Mouse (Mus musculus): ENCODE results near the gene Ctsm. TPM values are rescaled to one million over a fixed set of nuclear protein-coding genes. Genes with fewer than 3 reads are reported as not detected.
"Not testable (repeated sequence)": the region's sequence is repeated elsewhere in the genome, so short reads cannot be mapped to it uniquely, and the experiment has no call there.

The Ctsm gene
- not detected in 2 replicates for polyA plus RNA-seq (2016; fragmentation: Nextera tagmentation; extraction: Ambion mirVana)

DNA sequence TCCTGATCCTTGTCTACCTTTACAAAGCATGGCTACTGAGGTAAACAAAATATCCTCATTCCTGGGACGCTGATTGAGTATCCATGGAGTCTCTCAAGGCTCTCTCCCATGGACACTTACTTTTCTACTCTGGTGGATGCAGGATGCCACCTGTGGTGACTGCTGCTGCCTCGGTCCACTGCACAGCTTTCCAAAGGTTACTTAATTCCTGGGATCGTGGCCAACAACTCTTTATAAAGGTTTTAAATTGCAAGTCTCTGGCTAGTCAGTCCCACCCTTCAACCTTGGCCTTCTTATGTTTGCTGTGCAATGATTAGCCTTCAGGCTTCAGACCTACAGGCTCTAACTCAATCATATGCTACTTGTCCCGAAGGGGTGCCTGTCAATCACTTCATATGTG, at the start of gene Ctsm:
Ctsm (minus strand) TSS at position 209 of the 400 bp plus-strand sequence.
- no peak for ATAC-seq (ENCODE audit: insufficient number of reproducible peaks, insufficient read depth, low FRiP score, low TSS enrichment, low read depth)
- peaks cover 44% of the 10 kb centered on the region for H3K9me3 ChIP-seq
- H3K4me1 ChIP-seq (replicated peaks) = no peaks in the 10 kb centered on the region
- H3K4me3 ChIP-seq (replicated peaks) = no peak within 1 kb of the TSS
- H3K27ac ChIP-seq = no peak within 1 kb of the TSS
- no peaks in the 10 kb centered on the region for H3K36me3 ChIP-seq
- no peak within 1 kb of the TSS for H3K4me2 ChIP-seq
- WGBS = 76% methylated on average over 4 of the region's 4 CpGs
- H3K27me3 ChIP-seq = no peaks in the 10 kb centered on the region
- H3K9ac ChIP-seq (replicated peaks) = no peak within 1 kb of the TSS

DNA sequence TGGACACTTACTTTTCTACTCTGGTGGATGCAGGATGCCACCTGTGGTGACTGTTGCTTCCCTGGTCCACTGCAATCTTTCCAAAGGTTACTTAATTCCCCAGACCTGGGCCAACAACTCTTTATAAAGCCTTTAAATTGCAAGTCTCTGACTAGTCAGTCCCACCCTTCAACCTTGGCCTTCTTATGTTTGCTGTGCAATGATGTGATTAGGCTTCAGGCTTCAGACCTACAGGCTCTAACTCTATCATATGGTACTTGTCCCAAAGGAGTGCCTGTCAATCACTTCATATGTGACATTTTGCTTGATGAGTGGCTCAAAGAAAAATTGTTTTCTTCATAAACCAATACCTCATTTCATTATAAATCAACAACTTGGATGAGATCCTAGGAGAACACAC, 28.4 kb upstream of the Ctsm start, which contains the start of gene Cts3:
Cts3 (minus strand) TSS at position 101 of the 400 bp plus-strand sequence.
- Histone ChIP-seq H3K27me3 (no peaks in the 10 kb centered on the region), H3K9ac (replicated peaks) (no peak within 1 kb of the TSS), H3K4me1 (replicated peaks) (no peaks in the 10 kb centered on the region), H3K36me3 (no peaks in the 10 kb centered on the region), H3K4me3 (replicated peaks) (no peak within 1 kb of the TSS), H3K9me3 (peaks cover 40% of the 10 kb centered on the region), H3K4me2 (no peak within 1 kb of the TSS), H3K27ac (no peak within 1 kb of the TSS)
- no peak for ATAC-seq (ENCODE audit: insufficient number of reproducible peaks, insufficient read depth, low FRiP score, low TSS enrichment, low read depth)

DNA sequence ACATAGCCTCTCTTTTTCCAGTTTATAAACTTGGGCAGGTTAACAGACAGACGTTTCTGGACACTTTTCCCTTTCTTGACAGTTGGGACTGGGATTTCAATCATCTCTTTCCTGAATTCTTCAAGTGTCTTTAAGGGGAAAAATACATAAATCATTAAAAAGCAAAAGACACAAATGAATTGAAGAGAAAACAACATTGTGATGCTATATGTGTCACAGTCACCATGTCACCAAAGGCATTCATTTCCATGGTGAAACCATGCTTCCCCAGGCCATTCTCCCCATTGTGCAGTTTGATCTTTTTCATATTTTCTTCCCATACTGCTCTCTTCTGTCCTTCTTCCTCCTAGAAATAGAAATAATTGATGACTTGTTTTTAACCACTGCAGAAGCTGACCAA, 26.4 kb upstream of the Ctsm start, which contains the start of gene Gm49352:
Gm49352 (minus strand) TSS at position 101 of the 400 bp plus-strand sequence.
- H3K27me3 ChIP-seq; H3K36me3 ChIP-seq; H3K4me1 ChIP-seq (replicated peaks); H3K4me3 ChIP-seq (replicated peaks); H3K4me2 ChIP-seq; ATAC-seq (ENCODE audit: insufficient number of reproducible peaks, insufficient read depth, low FRiP score, low TSS enrichment, low read depth); H3K27ac ChIP-seq; H3K9ac ChIP-seq (replicated peaks): not testable (repeated sequence)
- peaks cover 30% of the 10 kb centered on the region for H3K9me3 ChIP-seq
- 41% methylated on average over 1 of the region's 1 CpGs for WGBS

Other genes with a start within 250 kb of the Ctsm start
- not detected in 2 replicates for gene Cts7, start 183.6 kb downstream of the Ctsm start, polyA plus RNA-seq (2016; fragmentation: Nextera tagmentation; extraction: Ambion mirVana)
- not detected in 2 replicates for gene Gm49352, start 26.3 kb upstream of the Ctsm start, polyA plus RNA-seq (2016; fragmentation: Nextera tagmentation; extraction: Ambion mirVana)
- gene Cts3, start 28.3 kb upstream of the Ctsm start, polyA plus RNA-seq (2016; fragmentation: Nextera tagmentation; extraction: Ambion mirVana) = not detected in 2 replicates

Measured in limb, embryonic 12.5 days (tissue).